Mouse (Mus musculus): ENCODE data around the gene Slc24a3.

Gene Slc24a3

DNA sequence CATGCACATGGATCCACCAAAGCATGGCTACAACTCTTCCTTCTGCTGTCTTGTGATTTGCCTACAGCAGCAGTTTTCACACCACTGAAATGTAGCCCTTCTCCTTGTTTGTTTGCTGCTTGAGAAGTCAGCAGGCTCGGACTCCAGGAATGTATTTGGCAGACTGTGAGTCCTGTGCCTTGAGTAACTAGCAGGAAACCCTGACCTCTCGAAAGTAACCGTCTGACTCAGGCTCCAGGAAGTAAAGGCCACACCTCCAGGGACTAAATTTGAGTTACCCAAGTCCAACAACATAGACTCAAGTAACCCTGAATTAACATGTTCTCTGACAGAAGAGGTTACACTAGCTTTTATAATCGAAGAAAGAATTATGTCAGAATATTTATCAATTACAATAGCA lies 203.2 kb downstream of the Slc24a3 start:
- DNase-seq, result no peak

DNA sequence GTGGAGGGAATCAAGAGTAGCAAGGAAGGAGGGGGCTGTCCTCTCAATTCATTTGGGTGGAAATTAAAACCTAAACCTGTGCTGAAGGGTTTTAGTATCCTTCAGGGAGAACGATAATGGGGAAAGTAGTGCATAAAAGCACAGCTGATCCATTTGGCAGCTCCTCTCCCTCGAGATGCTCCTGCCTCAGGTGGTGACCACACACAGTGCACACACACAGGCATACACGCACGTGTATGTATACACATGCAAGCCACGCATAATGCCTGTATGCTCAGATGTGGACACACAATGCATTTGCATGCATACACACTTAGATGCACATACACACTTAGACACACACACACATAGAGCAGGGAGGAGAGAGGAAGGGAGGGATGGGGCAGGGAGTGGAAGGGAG lies 206.2 kb downstream of the Slc24a3 start:
- DNase-seq, result no peak

DNA sequence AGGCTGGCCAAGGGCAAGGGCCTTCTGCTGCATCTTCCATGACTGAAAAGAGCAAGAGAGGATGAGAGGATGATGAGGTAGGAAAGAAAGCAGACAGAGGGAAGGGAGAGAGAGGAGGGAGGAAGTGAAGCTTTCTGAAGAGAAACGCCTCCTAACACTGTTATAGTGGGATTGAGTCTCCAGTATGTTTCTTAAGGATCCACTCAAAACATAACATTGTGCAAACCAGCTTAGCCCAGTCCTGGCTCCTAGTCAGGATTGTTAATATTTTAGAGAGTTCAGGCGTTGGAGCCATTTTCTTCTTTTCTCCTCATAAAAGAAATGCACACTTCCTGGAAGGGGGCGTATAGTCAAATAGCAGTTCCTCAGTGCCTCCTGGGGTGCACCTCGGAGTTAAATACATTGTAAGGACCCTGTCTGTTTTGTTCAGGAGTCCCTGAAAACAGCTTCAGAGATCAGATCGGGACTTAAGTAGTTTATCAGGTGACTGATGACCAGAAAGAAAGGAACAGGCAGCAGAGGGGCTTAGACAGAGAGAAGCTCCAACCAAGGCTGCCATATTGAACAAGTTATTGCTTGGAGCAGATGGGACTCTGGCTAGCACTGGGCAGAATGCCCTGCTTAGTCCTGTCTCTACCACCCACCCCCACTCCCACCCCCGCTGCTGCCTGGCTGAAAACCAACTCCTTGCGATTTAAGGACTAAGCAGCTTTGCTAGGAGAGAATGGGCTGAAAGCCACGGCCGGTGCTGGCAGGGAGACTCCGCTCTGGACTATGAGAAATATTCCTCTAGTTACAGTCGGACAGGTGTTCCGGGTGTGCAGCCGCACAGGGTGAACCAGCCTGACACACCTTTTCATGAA lies 215.6 kb downstream of the Slc24a3 start:
- peak; percentile 59 for DNase-seq

DNA sequence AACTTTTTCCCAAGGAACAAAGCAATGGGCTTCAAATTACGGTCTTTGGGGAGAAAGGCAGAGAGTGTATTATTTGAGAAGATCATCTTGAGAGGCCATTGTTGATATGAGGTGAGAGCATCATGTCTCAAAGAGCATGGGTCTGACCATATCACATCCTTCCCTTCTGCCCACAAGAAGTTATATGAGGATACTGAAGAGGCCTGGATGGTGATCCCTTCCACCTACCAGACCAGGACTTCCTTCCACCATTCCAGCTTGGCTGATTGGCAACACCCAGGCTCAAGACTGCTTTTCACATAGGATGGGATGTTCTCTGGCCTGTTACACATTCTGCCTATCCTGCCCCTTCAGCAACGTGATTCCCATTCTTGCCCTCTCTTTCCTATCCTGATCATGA lies 216.7 kb downstream of the Slc24a3 start:
- no peak for DNase-seq

DNA sequence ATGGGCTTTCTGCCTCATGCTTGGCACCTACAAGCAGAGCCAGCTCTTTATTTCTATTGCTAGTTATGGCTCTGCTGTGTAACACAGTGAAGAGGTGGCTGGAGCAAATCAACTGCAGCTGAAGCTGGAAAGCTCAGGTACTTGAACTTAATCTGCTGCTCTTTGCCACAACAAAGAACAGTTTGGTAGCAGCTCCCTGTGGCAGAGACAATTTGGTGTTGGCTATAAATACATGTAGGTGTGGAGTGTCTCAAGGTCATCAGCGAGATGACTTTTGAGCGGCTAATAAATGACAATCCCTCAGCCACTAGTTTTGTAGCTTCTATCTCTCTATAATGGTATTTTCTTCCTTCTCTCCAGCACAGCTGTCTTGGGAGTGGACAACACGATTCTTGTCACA lies 217.7 kb downstream of the Slc24a3 start:
- no peak for DNase-seq

DNA sequence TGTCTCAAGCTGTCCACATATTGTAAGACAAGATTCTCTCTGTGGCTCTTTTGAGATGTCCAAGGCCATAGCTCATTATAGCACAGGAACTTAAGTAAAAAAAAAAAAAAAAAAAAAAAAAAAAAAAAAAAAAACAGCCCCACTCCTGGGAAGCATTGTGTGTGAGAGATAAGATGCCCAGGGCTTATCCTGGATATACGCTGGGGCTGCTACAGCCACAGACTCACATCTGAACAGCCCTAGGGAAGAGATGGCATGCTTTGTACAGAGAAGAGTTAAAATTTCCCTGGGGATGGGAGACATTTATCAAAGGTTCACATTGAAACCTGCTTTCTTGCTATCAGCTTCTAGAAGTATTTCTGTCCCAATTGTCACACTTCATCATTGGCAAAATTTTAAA lies 218.2 kb downstream of the Slc24a3 start:
- no peak for DNase-seq

DNA sequence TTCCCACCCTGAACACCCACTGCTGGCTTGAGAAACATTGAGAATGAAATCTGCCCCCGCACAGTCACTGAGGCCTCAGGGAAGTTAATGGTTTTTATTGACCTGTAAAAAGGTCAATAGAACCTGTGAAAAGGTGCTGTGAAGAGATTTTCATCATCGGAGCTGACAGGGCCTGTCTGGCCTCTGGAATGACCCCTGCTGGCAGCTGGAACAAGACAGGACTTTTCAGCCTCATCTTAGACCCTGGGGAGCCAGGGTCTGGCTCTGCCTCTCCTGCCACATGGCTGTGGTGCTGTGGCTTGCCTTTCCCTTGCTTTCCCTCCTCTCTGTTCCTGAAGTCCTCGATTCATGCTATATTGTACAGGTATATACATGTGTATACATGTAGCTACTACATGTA lies 228.2 kb downstream of the Slc24a3 start:
- no peak for DNase-seq

DNA sequence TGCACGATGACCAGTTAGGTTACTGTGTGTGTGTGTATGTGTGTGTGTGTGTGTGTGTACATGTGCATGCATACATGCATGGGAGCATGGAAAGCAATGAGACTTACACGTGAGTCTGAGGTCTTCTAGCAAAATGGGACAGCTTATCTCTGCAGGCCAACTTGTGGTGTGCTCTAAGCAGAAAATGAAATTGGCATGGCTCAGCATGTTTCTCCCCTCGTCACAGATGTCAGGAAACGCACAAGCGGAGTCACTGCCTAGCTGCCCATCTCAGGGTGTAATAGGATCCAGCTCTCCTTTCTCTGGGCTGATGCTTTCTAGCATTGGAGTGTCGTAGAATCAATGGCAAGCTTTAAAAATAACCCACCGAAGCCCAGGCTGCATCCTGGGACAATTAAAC lies 229.0 kb downstream of the Slc24a3 start:
- DNase-seq, result no peak

DNA sequence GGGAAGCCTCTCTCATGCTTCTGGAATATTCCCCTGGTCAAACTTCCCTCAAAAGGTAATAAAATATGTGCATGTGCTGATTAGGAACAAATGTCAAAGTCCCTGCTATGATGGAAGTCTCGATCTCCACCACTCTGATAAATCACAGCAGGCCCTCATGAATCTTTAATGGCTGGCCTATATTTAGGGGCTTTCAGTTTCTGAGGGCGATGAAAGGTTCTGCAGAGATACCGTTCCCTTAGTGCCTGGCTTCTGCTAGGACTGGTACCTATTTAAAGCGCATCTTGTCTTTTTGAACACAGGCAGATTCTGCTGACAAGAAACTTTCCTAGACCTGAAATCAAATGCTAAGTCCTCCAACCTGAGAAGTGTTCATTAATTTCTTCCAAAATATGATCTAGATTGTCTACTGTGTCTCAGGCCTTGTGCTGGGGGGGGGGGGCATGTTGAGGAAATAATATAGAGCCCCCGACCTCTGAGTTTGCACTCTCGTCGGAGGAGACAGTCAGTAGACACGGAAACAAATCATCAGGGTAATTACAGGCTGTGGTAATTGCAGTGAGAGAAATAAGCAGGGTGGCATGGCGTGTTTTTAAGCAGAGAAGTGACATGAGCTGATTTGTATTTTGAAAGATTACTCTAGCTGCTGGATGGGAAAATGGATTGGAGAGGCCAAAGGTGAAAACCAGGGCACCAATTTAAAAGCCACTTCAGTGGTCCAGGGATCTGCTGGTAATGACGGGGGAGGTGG lies 230.1 kb downstream of the Slc24a3 start:
- no peak for DNase-seq

DNA sequence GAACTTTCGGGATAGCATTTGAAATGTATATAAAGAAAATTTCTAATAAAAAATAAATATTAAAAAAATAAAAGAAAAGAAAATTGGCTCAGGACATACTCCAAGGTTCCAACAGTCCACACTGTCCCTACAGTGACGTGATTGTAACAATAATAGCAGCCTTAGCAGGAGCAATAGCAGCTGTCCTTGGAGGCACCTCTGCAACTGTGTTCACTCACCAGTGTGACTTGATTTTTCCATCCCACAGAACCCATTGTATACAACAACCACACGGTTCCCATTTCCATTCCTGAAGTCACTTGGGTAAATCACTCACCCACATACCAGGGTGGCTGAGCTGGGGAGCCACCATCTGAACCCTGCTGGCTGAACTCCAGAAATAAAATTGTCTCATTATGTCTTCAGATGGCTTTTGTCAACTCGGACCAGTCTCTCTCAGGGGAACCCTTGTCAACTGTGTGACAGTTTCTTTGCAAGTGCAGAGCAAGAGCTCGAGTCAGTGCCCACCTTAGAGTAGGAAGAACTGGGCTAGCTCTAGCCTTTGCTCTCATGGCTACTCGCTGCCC lies 233.8 kb downstream of the Slc24a3 start:
- no peak for DNase-seq

DNA sequence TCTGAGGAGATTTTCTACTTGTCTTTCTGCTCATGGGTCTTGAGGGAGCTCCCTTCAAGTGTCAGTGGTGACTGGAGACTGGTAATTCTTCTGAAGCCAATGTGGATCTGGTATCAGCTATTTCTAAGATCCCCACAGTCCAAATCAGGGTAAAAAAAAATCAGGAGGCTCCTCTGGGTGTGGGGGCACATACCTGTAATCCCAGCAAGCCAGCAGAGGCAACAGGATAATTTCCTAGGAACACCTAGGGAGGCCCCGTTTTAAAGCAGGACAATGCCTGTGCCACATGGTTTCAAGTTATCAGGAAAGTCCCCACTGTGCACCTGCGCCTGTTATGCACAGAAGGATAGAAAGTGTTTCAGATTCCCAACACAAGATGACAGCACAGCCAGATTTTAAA lies 234.4 kb downstream of the Slc24a3 start:
- DNase-seq, result no peak

DNA sequence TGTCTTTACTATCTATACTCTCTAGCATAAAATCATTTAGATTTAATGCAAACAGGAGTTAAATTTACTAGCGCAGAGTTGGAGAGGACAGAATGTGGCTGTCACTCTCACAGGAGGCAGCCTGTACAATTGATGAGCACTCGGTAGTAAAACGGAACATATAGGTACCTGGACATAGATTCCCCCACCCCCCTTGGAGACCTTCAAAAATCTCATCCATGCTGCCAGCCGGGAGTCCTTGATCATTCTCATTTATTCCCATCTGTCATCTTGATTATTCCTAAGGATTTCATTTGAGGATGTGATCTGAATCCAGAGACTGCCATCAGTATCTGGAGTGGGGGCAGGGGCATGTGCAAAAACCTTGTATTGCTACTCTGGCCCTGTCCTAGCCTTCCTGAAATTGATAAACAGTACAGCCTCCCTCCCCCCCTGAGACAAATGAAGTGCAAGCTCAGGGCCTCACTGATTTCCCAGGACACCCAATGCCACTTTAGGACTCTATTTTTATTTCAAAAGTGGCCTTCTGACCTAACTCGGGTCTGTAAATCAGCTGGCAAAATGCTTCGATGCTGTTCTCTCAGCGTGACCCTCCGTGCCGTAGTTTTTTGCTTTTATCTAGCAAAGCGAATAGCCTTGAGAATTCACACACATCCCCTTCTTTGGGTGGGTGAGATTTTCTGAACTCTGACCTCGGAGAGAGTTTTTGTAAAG lies 237.4 kb downstream of the Slc24a3 start:
- DNase-seq, result no peak

DNA sequence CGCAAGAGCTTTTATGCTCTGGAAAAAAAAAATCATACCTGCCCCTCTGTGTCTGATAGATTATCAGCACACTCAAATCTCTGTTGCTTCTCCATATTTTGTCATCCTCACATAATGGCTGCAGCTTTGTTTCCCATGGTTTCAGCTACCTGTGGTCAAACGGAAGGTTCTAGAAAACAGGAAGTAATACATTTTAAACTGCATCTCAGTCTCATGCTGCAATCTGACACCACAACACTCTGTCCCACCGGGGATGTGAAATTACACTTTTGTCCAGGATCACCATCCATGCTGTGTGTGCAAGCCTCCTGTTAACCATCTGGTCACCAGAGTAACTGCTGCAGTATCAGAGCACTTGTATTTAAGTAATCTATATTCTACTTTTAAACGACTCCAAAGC lies 238.2 kb downstream of the Slc24a3 start:
- no peak for DNase-seq

DNA sequence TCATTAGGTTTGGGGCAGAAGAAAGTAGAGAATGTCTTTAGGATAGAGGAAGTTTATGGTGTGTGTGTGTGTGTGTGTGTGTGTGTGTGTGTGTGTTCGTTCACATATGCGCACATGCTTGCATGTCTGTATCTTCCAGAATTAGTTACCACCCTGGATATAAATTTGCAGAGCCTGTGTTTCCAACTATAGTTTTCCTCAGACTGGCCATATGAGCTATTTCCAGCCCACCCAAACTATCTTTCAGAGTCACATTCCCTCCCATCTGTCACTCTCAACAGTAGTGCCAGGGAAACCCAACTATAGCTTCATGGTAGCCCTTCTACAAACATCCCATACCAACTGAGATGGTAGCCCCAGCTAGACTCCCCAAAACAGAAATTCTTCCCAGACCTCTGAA lies 250.2 kb downstream of the Slc24a3 start:
- DNase-seq, result no peak

DNA sequence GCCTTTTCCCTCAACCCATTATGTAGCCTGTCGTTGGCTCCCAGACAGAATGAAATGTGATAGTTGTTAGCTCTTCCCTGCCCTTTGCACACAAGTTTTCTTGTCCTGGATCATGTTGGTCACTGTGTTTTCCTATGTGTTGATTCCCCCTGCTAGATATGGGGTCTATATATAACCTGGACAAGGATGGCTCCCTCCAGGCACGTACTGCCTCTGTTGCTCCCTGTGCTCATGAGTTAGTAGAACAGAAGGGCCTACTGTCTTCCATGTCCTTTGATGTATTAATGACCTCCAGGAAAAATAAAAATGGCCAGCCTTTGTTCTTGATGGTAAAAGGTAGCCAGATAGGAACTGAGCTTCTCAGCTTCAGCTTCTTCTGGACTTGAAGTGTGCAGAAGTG lies 251.5 kb downstream of the Slc24a3 start:
- DNase-seq, result no peak

DNA sequence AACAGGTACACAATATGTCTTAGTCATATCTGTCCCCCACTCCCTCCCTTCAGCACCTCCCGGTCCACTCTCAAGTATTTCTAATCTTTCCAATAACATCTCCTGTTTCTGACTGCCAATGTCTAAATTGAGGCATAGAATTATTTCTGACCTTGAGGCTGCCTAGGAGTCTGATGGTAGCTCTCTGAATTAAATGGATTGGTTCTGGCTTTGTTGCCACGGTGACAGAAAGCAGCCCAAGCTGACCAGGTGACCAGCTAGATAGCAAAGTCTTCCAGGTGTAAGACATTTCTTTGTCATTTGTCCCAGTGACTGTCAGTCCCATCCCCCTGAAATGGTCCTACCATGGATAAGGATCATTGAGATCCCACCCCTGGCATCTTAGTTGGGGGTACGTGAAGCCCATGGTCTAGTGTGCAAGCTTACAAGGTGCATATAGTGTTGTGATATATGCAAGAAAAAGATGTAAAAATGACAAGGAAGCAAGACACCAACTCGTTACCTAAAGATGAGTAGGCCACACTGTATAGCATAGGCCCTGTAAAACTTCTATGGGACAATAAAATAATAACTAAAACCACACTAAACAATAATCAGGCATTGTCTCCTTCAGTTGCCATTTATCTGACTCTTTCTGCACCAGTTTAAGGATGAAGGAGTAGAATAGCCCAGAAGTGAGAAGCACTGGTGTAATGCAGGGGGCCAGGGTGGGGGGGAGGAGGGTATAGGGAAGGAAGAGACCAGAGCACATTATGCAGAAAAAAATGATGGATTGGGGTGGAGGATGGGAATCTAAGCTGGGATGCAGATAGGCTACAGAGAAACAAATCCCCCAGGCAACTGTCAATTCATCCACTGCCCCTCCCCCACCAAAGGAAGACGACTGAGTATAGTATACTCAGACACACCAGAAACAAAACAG lies 253.7 kb downstream of the Slc24a3 start:
- DNase-seq, result no peak

DNA sequence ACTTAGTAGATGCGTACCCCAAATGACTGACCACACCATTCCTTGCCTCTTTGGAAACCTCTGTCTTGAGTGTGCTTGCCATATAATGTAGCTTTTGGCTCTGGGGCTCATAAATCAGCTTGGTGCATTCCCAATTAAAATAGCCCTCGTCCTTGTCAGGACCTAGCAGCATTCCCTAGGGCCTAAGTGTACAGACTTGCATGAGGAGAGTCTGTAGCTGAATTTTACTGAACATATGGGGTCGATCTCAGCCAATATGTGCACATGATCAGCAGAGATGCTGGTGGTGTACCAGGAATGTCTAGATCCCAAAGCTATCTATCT lies 254.3 kb downstream of the Slc24a3 start:
- peak; percentile 9 for DNase-seq

DNA sequence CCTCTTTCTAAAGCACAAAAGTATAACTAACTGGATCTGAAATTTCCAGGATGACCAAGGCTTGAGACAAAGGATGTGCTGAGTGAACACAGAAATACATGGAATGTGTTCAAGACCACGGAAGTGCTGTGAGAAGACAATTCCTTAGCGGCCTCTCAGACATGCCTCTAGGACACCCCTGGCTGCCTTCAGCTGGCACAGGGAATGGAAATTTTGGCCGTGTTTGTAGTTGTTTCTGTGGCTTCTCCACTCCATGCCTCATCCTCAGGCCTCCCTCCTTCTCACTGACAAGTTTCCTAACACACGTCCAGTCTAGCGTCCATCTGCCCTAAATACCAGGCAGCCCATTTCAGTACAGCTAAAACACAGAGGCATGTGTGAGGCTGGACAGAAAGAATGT lies 262.4 kb downstream of the Slc24a3 start:
- no peak for DNase-seq

DNA sequence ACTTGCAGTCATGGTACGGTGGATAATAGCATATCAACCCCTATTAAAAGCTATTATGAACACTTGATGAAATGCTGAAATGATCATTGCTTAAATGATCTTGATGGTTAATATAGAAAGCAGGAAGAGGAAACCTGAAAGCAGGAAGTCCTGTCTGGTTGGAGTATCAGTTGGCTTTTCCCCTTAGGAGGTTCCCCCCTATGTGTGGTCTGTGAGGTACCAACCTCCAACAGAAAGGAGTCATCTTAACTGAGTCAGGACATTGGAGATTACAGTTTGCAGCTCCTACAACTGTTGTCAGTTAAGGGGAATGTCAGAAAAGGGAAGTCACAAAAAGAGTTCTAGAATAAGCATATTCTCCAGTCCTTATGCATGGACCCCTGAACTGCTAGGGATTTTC lies 266.5 kb downstream of the Slc24a3 start:
- DNase-seq, result no peak

DNA sequence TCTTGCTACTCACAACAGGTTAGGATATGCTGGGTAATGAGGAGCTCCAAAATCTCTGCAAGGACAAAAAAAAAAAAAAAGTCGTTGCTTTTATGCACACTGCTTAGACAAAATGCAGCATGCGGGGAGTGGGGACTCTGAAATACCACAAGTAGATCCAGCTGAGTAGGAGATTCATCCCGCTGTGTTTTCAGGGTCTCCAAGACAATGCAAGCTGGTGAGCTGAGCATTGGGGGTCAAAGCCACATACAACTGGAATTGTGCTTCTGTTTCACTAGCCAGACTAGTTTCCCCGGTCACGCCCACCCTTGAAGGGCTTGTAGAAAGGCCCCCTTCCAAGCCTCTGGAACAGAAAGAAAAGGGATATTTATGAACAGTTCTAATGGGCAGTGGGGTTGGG lies 270.8 kb downstream of the Slc24a3 start:
- DNase-seq, result no peak

DNA sequence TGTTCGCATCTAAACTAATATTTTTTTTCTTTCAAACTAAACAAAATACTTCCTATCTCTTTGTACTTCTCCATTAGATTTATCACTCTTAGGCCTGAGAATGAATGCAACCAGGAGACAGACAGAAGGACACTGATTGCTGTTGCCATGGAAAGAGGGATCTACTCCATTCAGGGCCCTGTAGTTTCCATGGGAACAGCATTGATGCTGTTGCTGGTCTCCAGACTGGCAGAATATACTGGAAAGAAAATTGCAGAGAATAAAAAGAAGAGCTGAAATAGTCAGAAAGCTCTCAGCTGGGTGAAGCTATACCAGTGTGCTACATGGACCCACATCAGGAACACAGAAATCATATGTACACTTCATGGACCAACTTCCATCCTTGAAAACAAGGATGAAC lies 272.2 kb downstream of the Slc24a3 start:
- peak; percentile 48 for DNase-seq

DNA sequence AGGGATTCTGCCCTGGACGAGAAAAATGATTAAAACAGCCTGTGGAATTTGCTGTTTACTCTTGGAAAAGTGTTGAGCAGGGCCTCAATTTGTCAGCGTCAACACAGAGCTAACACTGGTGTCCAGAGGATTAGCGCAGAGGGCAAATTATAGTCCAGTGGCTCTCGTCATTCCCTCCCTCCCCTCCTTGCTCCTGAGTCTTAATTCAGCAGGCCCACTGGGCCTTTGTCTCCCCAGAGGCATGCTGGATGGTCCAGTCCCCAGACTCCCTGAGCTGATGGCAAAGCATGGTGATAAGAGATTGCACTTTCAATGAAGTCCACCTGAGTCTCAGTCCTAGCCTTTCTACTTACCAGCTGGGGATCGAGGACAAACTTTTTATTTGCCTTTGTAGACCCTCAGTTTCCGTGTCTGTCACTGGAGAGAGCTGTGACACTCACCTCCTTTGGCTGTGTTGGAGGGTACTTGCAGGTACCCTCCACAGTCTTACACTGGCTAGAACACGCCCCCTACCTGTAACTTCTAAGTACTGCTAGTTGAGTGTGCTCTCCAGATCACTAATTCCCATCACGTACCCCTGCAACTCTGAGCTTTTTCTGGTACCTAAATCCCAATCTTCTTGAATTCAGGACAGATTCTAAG lies 289.7 kb downstream of the Slc24a3 start:
- no peak for DNase-seq
